Mouse (Mus musculus) heart, embryonic 10.5 days (tissue): ENCODE results near the gene Cd274. TPM values are rescaled to one million over a fixed set of nuclear protein-coding genes. Genes with fewer than 3 reads are reported as not detected.

Experiments used
- DNase-seq: peaks from one replicate; pipeline ENCODE4 v3.0.0-alpha.2; 2017; ENCODE audit warnings: low spot score
- H3K27ac ChIP-seq: fragments of 300-500 bp; sonication (generic); 2 replicates; pipeline ENCODE4 v1.5.1; 2016; ENCODE audit warnings: mild to moderate bottlenecking
- H3K27me3 ChIP-seq: fragments of 300-500 bp; sonication (generic); 2 replicates; pipeline ENCODE4 v1.6.1; 2016; ENCODE audit warnings: mild to moderate bottlenecking; ENCODE audit not compliant: poor library complexity, insufficient read depth, severe bottlenecking
- H3K36me3 ChIP-seq: fragments of 300-500 bp; sonication (generic); 2 replicates; pipeline ENCODE4 v1.6.1; 2016; ENCODE audit warnings: mild to moderate bottlenecking, moderate library complexity
- H3K4me1 ChIP-seq: fragments of 300-500 bp; sonication (generic); 2 replicates; pipeline ENCODE4 v1.6.1; 2016; ENCODE audit warnings: mild to moderate bottlenecking
- H3K4me3 ChIP-seq: fragments of 300-500 bp; sonication (generic); 2 replicates; pipeline ENCODE4 v1.5.1; 2016; ENCODE audit warnings: mild to moderate bottlenecking, moderate library complexity
- H3K9me3 ChIP-seq: fragments of 300-500 bp; sonication (generic); 2 replicates; pipeline ENCODE4 v1.6.1; 2016; ENCODE audit warnings: mild to moderate bottlenecking, moderate library complexity
- WGBS: fragments of 180-500 bp; shearing (Covaris S2); methylation state at CpG from one replicate; pipeline ENCODE4 v1.1.7; 2016; 5-methylcytosine and 5-hydroxymethylcytosine counted together
- polyA plus RNA-seq: library from polyadenylated mRNA; unstranded; fragments of >200 nt; fragmentation: Nextera tagmentation; extraction: Ambion mirVana; gene quantifications from 2 replicates; pipeline ENCODE4 v1.2.1, GENCODE M21; 2016

Cd274 gene
- polyA plus RNA-seq, 1 experiment from 2014 or later = 0.41 TPM

DNA sequence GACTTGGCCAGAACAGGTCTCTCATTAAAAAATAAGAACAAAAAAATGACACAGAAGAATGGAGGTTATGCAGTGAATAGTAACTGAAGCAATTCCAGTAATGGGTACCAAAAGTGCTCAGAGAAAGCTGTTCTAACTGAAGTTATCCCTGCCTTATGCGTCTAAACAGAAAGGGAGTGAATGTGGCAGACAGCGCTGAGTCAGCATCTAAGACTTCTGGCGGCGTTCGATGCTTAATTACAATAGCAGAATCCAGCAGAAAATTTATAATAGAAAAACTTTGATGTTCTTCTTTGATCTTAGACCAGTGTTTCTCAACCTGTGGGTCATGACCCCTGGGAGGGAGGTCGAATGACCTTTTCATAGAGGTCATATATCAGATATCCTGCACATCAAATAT is 21.6 kb upstream of the Cd274 start:
- Histone ChIP-seq H3K4me3 (no peak overlapping the region), H3K27me3 (no peaks in the 10 kb centered on the region), H3K9me3 (no peaks in the 10 kb centered on the region), H3K27ac (no peak overlapping the region), H3K36me3 (peaks cover 3% of the 10 kb centered on the region; the same call in 1 of the 2 replicates), H3K4me1 (no peaks in the 10 kb centered on the region)
- no peak for DNase-seq
- 82% methylated on average over 6 of the region's 6 CpGs for WGBS

DNA sequence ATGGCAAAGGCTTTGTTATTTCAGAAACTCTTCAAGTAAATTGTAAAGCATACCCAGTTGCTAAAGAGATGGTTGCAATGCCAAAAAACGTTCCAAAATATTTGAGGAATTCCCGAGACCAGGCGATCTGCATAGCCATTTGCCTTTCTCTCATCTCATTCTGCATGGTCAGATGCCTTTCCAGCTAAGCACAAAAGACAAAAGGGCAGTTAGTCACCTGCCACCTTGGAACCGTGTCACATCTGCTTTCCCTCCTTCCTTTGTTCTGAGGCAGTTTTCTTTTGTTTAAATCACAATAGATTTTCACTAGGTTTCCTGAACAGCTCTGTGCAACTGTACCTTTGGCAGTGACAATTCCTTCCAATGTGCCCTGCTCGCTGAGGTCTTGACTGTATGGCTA is 16.3 kb upstream of the Cd274 start:
- Histone ChIP-seq H3K27me3 (no peaks in the 10 kb centered on the region), H3K36me3 (peaks cover 3% of the 10 kb centered on the region; the same call in 1 of the 2 replicates), H3K4me3 (no peak overlapping the region), H3K9me3 (no peaks in the 10 kb centered on the region), H3K27ac (no peak overlapping the region), H3K4me1 (0 out of 2 replicates have a peak, but pooled peaks cover 4% of the 10 kb centered on the region)
- WGBS = 69% methylated on average over 5 of the region's 5 CpGs
- DNase-seq = no peak

DNA sequence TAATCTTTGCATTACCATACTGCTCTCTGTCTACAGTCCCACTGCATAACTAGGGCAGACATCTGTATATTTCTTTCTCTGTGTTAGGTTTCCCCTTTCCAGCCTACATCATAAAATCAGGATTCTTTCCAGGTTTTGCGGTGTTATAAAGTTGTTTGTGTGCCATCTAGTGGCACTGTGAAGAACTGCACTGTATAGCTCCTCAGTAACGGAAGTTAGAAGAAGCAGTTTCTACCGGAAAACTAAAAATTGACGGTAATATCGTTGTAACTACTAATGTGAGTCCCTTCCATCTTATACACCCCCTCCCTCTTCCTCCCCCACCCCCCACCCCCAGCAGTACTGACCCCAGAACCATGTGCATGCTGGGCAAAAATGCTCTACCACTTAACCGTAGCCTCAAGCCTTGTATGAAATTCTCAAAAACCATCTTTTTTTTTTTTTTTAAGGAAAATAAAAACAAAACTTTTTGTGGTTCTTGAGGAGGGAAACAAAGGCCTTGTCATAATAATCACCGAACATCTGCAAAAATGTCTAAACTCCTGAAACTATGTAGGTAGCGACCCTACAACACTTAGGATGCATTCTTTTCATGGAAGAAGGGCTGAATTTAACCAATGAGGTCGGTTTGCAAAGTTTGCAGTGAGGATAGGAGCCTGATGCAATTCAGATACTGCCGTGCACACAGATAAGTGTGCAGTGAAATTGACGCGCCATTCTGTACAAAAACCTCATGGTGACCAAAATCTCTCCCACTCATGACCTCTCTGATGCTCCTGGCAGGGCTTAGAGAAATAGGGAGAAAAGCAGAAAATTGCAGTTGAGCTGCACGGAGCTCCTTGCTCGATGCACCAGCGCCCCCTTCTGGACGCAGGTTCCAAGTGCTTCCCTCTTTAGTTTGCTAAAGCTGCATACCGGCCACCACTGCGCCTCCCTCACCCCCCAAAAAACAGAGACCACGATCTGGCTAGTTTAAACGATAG is 12.1 kb upstream of the Cd274 start:
- H3K36me3 ChIP-seq = no peaks in the 10 kb centered on the region
- no peaks in the 10 kb centered on the region for H3K9me3 ChIP-seq
- DNase-seq = peak; percentile 90
- no peak overlapping the region for H3K27ac ChIP-seq
- 6% methylated on average over 20 of the region's 20 CpGs for WGBS
- H3K4me3 ChIP-seq = peak overlapping the region; percentile 53
- H3K27me3 ChIP-seq = no peaks in the 10 kb centered on the region
- 0 out of 2 replicates have a peak, but pooled peaks cover 4% of the 10 kb centered on the region for H3K4me1 ChIP-seq

DNA sequence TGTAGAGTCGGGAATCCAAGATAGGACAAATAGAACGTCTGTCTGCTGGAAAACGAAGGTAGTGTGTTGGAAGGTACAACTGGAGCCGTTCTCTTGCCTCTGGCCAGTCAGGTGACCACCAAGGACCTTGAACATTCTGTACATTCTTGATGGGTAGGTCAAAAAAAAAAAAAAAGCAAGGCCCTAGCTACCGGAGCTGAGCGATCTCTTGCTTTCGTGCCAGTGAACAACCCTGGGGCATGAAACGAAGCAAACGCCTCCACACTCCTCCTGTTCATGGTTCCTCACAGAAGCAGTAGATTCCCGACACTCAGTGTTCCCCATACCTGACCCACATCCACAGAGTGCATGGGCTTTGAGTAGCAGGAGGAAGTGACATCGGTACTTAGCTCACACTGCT is 11.0 kb upstream of the Cd274 start:
- no peak overlapping the region for H3K27ac ChIP-seq
- 82% methylated on average over 11 of the region's 11 CpGs for WGBS
- no peaks in the 10 kb centered on the region for H3K9me3 ChIP-seq
- no peaks in the 10 kb centered on the region for H3K36me3 ChIP-seq
- DNase-seq = no peak
- peaks cover 10% of the 10 kb centered on the region; the same call in 1 of the 2 replicates for H3K4me1 ChIP-seq
- no peak overlapping the region for H3K4me3 ChIP-seq
- no peaks in the 10 kb centered on the region for H3K27me3 ChIP-seq

DNA sequence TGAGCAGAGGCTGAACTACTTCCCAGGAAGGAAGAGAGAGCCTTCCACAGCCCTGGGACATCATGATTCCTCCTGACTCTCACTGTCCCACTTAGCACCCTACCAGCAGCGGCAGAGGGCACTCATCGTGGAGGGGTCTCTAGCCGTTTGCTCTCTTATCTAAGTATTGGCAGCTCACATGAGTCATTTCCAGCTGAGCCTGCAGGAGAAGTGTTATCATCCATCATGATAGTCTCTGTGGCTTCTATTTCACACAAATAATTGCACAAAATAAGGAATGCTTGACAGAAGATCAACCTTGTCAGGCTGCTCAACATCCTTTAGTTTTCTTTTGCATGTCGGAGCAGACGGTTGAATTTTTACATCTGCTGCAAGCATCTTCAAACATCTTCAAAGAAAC is 7.0 kb upstream of the Cd274 start:
- H3K4me1 ChIP-seq = peaks cover 15% of the 10 kb centered on the region; the same call in 1 of the 2 replicates
- no peak overlapping the region for H3K27ac ChIP-seq
- no peaks in the 10 kb centered on the region for H3K27me3 ChIP-seq
- no peaks in the 10 kb centered on the region for H3K9me3 ChIP-seq
- WGBS = 42% methylated on average over 5 of the region's 5 CpGs
- DNase-seq = no peak
- no peaks in the 10 kb centered on the region for H3K36me3 ChIP-seq
- no peak overlapping the region for H3K4me3 ChIP-seq

DNA sequence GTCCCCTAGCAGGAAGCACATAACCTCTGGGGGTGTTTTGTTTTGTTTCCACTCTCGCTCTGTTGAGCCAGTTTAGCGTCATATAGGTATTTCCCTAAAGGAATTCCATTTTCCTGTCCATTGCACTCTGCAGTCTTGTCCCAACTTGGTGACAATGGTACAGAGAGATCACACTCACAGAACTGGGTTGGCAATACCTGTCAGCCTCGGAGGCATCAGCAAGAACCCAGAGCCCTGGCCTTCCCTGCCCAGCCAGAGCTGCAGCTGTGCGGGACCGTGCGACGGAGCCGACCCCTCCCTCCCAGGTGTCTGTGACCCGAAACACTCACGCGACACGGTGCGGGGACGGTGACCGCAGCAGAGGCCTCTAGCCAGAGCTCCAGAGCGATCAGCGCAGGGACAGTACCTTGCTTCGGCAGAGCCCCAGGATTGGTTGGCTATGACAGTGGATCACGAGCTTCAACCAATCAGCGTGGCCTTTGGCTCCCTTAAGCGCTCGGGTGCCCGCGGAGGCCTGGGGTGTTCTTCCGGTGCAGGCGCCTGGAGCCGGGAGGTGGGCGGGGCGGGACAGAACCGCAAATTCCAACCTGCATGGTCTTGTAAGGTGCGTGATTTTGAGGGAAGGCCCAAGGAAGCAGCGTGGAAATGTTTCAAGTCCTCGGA is 5.7 kb upstream of the Cd274 start:
- peak overlapping the region; percentile 88 for H3K27ac ChIP-seq
- 3% methylated on average over 33 of the region's 33 CpGs for WGBS

DNA sequence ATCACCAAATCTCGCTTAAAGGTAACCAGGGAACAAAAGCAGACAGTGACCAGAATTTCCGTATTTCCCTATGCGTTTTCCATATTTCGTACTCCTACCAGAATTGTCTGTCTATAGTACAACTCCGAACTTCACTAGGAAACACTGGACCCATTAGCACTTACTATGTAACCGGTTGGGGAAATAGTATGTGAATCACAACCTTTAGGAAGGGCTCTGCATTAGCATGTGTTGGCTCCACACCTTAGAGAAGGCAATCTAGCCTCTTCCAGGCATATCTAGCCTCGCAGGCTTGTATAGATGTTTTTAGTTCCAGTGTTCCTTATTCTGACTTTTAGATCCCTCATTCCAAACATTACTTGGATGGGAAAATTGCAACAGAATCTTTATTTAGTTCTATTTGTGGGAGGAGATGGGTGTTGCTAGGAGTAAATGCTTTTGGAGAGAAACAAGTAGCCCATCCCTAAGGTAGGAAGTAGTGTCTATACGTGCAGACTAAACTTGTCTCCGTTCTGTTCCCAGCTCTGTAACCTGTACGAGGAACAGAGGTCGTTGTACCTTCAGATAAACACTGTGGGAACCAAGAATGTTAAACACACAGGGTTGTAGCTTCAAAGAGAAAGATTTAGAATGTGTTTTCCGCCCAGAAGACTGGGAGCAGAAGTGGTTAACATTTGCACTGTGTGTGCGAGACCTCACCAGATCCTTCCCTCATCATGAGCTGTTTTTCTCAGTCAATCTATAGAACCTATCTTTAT is 4.9 kb upstream of the Cd274 start:
- no peaks in the 10 kb centered on the region for H3K36me3 ChIP-seq
- no peak for DNase-seq
- no peaks in the 10 kb centered on the region for H3K27me3 ChIP-seq
- H3K27ac ChIP-seq = peak overlapping the region; percentile 88
- H3K9me3 ChIP-seq = no peaks in the 10 kb centered on the region
- H3K4me3 ChIP-seq = peak overlapping the region; percentile 72
- peaks cover 11% of the 10 kb centered on the region; the same call in 1 of the 2 replicates for H3K4me1 ChIP-seq
- WGBS = 45% methylated on average over 13 of the region's 13 CpGs

More for the DNA sequence above, 5.7 kb upstream of the Cd274 start:
- H3K36me3 ChIP-seq = no peaks in the 10 kb centered on the region
- H3K9me3 ChIP-seq = no peaks in the 10 kb centered on the region
- peak overlapping the region; percentile 72 for H3K4me3 ChIP-seq
- peaks cover 11% of the 10 kb centered on the region; the same call in 1 of the 2 replicates for H3K4me1 ChIP-seq
- H3K27me3 ChIP-seq = no peaks in the 10 kb centered on the region
- peak; percentile 97 for DNase-seq

DNA sequence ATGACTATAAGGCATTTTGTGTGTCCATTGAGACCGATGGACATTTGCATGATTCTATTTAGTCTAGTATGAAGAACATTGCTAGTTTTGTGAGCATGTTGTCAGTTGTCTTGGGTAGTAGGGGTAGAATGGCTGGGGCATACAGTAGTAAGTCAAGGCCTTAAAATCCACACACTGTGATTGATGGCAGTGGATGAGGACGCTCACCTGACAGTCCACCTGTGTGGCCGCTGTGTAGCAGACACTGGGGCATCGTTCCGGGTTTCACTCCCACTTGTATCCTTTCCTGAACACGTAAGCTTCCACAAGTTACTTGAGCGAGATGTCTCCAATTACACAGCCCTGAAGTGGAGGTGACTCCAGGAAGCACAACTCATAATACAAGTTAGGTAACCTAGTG is 3.7 kb upstream of the Cd274 start:
- Histone ChIP-seq H3K4me3 (no peak overlapping the region), H3K9me3 (no peaks in the 10 kb centered on the region), H3K36me3 (no peaks in the 10 kb centered on the region), H3K4me1 (peaks cover 11% of the 10 kb centered on the region; the same call in 1 of the 2 replicates), H3K27me3 (no peaks in the 10 kb centered on the region), H3K27ac (no peak overlapping the region)
- DNase-seq = no peak
- 87% methylated on average over 7 of the region's 7 CpGs for WGBS

DNA sequence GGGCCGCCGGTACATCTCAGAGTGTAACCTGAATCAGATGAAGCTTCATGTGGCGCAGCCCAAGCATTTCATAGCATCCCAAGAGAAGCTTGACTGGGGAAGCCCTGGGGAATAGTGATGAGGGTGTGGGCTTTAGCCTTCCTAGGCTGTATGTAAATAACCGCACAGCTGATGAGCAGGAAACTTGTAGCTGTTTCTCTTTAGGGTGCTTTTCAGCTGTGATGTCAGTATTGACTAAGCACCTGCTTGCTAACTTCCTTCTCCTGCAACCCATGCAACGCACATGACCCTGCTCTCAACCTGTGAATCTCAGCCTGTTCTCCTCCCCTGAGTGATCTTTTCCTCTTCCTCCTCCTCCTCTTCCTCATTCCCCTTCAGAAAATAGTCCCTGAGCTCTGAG is 3.2 kb upstream of the Cd274 start:
- peaks cover 11% of the 10 kb centered on the region; the same call in 1 of the 2 replicates for H3K4me1 ChIP-seq
- no peaks in the 10 kb centered on the region for H3K27me3 ChIP-seq
- 71% methylated on average over 5 of the region's 5 CpGs for WGBS
- no peaks in the 10 kb centered on the region for H3K9me3 ChIP-seq
- H3K4me3 ChIP-seq = no peak overlapping the region
- no peaks in the 10 kb centered on the region for H3K36me3 ChIP-seq
- DNase-seq = no peak
- H3K27ac ChIP-seq = no peak overlapping the region

DNA sequence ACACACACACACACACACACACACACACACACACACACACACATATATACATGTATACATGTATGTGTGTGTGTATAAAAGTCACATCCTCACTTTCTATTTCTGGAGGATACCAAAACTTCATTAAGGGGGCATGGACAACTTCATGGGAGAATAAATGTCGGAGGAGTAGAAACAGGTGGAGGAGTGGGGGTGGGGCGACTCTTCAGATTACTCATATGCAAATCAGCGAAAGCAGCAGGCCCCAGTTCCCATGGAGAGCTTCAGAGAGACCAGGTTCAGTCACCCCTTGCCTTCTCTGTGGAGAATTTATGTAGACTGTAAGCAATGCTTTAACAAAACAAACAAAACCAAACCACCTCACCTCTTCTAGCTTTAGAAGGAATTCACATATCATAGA is 2.1 kb upstream of the Cd274 start:
- Histone ChIP-seq H3K9me3 (no peaks in the 10 kb centered on the region), H3K4me1 (peaks cover 11% of the 10 kb centered on the region; the same call in 1 of the 2 replicates), H3K27me3 (no peaks in the 10 kb centered on the region), H3K27ac (no peak overlapping the region), H3K36me3 (no peaks in the 10 kb centered on the region), H3K4me3 (no peak overlapping the region)
- WGBS = 23% methylated on average over 3 of the region's 3 CpGs
- no peak for DNase-seq

DNA sequence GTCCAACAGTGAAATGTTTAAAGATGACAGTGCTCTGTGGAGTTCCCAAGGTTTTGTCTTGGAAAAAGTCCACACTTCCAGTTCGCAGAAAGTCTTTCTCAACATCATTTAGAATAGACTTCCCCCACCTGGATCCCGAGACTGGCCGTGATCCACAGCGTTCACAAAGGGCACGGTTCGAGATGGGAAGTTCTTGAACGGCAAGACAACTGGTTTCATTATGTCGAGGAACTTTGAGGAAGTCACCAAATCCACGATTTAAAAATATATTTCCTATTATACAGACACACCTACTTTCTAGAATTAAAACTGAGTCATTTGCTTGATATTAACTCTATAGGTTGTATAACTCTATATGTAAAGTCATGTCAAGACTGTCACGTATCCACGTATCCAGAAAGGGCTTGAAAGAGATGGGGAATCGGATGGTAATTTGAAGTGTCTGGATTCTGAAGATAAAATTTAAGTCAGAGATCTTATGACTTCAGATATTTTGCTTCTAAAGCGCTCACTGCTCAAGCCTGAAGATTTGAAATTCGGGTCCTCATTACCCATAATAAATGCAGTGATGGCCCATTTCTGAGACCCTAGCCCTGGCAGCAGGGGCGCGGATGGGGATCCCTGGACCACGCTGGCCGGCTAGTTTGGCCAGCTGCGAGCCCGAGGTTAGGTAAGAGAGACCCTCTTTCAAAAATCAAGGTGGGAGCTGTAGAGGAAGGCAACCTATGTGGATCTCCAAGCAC is 858 bp upstream of the Cd274 start:
- peak overlapping the region; percentile 48; the same call in 1 of the 2 replicates for H3K27ac ChIP-seq
- H3K36me3 ChIP-seq = no peaks in the 10 kb centered on the region
- H3K4me1 ChIP-seq = peaks cover 5% of the 10 kb centered on the region; the same call in 1 of the 2 replicates
- peak overlapping the region; percentile 65 for H3K4me3 ChIP-seq
- no peaks in the 10 kb centered on the region for H3K9me3 ChIP-seq
- H3K27me3 ChIP-seq = no peaks in the 10 kb centered on the region
- WGBS = 47% methylated on average over 20 of the region's 20 CpGs
- DNase-seq = no peak

DNA sequence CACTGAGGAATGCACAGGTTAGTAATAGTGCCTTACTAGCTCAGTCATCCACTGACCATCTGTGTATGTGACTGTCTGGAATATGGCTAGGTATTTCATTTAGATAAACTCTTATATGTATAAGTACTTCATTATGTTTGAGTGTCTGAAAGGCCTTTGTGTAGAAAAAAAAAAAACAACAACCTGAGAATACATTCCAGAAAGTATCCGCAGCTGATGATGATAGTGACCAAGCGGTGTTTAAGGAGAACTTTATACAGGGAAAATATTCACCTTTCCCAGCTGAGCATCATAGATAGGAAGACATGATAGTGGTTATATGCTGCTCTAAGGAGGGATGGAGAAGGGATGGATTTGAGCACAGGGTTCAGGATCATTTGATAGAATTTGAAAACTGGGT is 786 bp downstream of the Cd274 start:
- no peak for DNase-seq
- Histone ChIP-seq H3K9me3 (no peaks in the 10 kb centered on the region), H3K27ac (no peak overlapping the region), H3K27me3 (no peaks in the 10 kb centered on the region), H3K36me3 (no peaks in the 10 kb centered on the region), H3K4me1 (no peaks in the 10 kb centered on the region), H3K4me3 (no peak overlapping the region)
- 82% methylated on average over 2 of the region's 2 CpGs for WGBS
